In genomic region chr2:163194015-163194414, GRCm38 (mm10) we compare ENCODE assay signal across 19 mouse cellular contexts. TPM values are rescaled to one million over a fixed set of nuclear protein-coding genes. Genes with fewer than 3 reads are reported as not detected.
A peak's percentile ranks its signal among the peaks of the same experiment; 100 is the strongest.
DNase-seq lines count a peak whose midpoint lies in the region; ATAC-seq and TF ChIP-seq lines count a peak whose summit lies in the region.
"Had no signal": no experiment of that assay in that cellular context is flagged by ENCODE, and none has a peak within 500 bp of the region (broad histone marks: within the 10 kb centered on the region; RNA-seq: fewer than 3 reads in every experiment).

No protein-coding gene starts in this region.

- H3K36me3 ChIP-seq in hindbrain, embryonic 10.5 days = no peaks in the 10 kb centered on the region
- no peaks in the 10 kb centered on the region for H3K36me3 ChIP-seq in hindbrain, embryonic 11.5 days (ENCODE audit: control insufficient read depth, insufficient read depth, low read length)
- no peaks in the 10 kb centered on the region for H3K36me3 ChIP-seq in neural tube, embryonic 11.5 days (ENCODE audit: control insufficient read depth, insufficient read depth, low read length)
- no peaks in the 10 kb centered on the region for H3K36me3 ChIP-seq in neural tube, embryonic 15.5 days
- H3K36me3 ChIP-seq in embryonic facial prominence, embryonic 10.5 days (replicated peaks) = no peaks in the 10 kb centered on the region
- H3K36me3 ChIP-seq in intestine, postnatal 0 days (ENCODE audit: control insufficient read depth, insufficient read depth) = no peaks in the 10 kb centered on the region
- H3K36me3 ChIP-seq: heart, embryonic 10.5 days; intestine, embryonic 15.5 days had no signal

- no peak overlapping the region for H3K4me2 ChIP-seq in hindbrain, embryonic 11.5 days (replicated peaks; ENCODE audit: low read depth, low read length)
- no peak overlapping the region for H3K4me2 ChIP-seq in neural tube, embryonic 11.5 days (ENCODE audit: low read depth)
- no peak overlapping the region for H3K4me2 ChIP-seq in neural tube, embryonic 15.5 days
- H3K4me2 ChIP-seq in intestine, postnatal 0 days (replicated peaks; ENCODE audit: low read depth) = no peak overlapping the region
- H3K4me2 ChIP-seq: hindbrain, embryonic 14.5 days; intestine, embryonic 15.5 days had no signal

- no peak for DNase-seq in hindbrain, embryonic 10.5 days (ENCODE audit: low spot score)
- no peak for DNase-seq in hindbrain, embryonic 11.5 days (ENCODE audit: low spot score)
- no peak for DNase-seq in neural tube, embryonic 11.5 days (ENCODE audit: low spot score)
- DNase-seq in embryonic facial prominence, embryonic 10.5 days (ENCODE audit: low spot score) = no peak
- peak; percentile 60 for DNase-seq in testis, postnatal 10 days (ENCODE audit: low spot score)
- DNase-seq: B cell, adult 2 months; cerebellum, adult 8-10 months; gastrocnemius, postnatal 36 days; layer of hippocampus, adult 9-11 months; liver; liver, postnatal 0 days; right cerebral cortex, postnatal 25 days; thymus, postnatal 36 days had no signal

- no peak for TF ChIP-seq CTCF in intestine, postnatal 0 days (IDR thresholded peaks at IDR 0.05; ENCODE audit: low read depth)

- peaks cover 25% of the 10 kb centered on the region for H3K27me3 ChIP-seq in hindbrain, embryonic 10.5 days (ENCODE audit: insufficient read depth, poor library complexity, severe bottlenecking)
- H3K27me3 ChIP-seq in hindbrain, embryonic 11.5 days (ENCODE audit: control insufficient read depth, insufficient read depth, low read length) = no peaks in the 10 kb centered on the region; the same call in 1 of the 2 replicates
- no peaks in the 10 kb centered on the region for H3K27me3 ChIP-seq in neural tube, embryonic 11.5 days (ENCODE audit: control insufficient read depth, insufficient read depth, low read length)
- H3K27me3 ChIP-seq in neural tube, embryonic 15.5 days (replicated peaks) = peaks cover 33% of the 10 kb centered on the region
- H3K27me3 ChIP-seq in embryonic facial prominence, embryonic 10.5 days (replicated peaks; ENCODE audit: low read depth, poor library complexity, severe bottlenecking) = no peaks in the 10 kb centered on the region
- H3K27me3 ChIP-seq in intestine, postnatal 0 days (replicated peaks; ENCODE audit: control insufficient read depth, insufficient read depth, low read length) = 0 out of 2 replicates have a peak, but pooled peaks cover 7% of the 10 kb centered on the region
- H3K27me3 ChIP-seq: intestine, embryonic 15.5 days had no signal

- H3K4me1 ChIP-seq in hindbrain, embryonic 10.5 days (replicated peaks) = peaks cover 94% of the 10 kb centered on the region
- H3K4me1 ChIP-seq in hindbrain, embryonic 11.5 days (replicated peaks; ENCODE audit: control insufficient read depth, insufficient read depth, low read length) = peaks cover 20% of the 10 kb centered on the region
- peaks cover 30% of the 10 kb centered on the region for H3K4me1 ChIP-seq in neural tube, embryonic 11.5 days (ENCODE audit: control insufficient read depth, insufficient read depth, low read length)
- peaks cover 19% of the 10 kb centered on the region for H3K4me1 ChIP-seq in neural tube, embryonic 15.5 days
- peaks cover 80% of the 10 kb centered on the region for H3K4me1 ChIP-seq in embryonic facial prominence, embryonic 10.5 days
- H3K4me1 ChIP-seq in intestine, postnatal 0 days (replicated peaks; ENCODE audit: control insufficient read depth, insufficient read depth, low read length) = no peaks in the 10 kb centered on the region

- WGBS in hindbrain, embryonic 10.5 days = 83% methylated on average over 2 of the region's 2 CpGs
- 65% methylated on average over 2 of the region's 2 CpGs for WGBS in hindbrain, embryonic 11.5 days
- WGBS in neural tube, embryonic 11.5 days = 59% methylated on average over 2 of the region's 2 CpGs
- 30% methylated on average over 2 of the region's 2 CpGs for WGBS in neural tube, embryonic 15.5 days
- WGBS in embryonic facial prominence, embryonic 10.5 days = 86% methylated on average over 2 of the region's 2 CpGs
- 80% methylated on average over 2 of the region's 2 CpGs for whole genome bisulfite sequencing in intestine, postnatal 0 days

- H3K27ac ChIP-seq in hindbrain, embryonic 10.5 days = peak overlapping the region; percentile 92
- no peak overlapping the region for H3K27ac ChIP-seq in hindbrain, embryonic 11.5 days (ENCODE audit: low read depth, low read length)
- H3K27ac ChIP-seq in neural tube, embryonic 11.5 days (ENCODE audit: low read depth, low read length) = 0 out of 2 replicates have a peak overlapping the region, but pooled peaks have one; percentile 14
- no peak overlapping the region for H3K27ac ChIP-seq in neural tube, embryonic 15.5 days (replicated peaks)
- H3K27ac ChIP-seq in embryonic facial prominence, embryonic 10.5 days (replicated peaks) = 0 out of 2 replicates have a peak overlapping the region, but pooled peaks have one; percentile 83
- H3K27ac ChIP-seq in intestine, postnatal 0 days (ENCODE audit: low read depth, low read length) = no peak overlapping the region
- H3K27ac ChIP-seq: hindbrain, embryonic 14.5 days; intestine, embryonic 15.5 days; stomach, postnatal 0 days had no signal

- H3K9ac ChIP-seq in hindbrain, embryonic 11.5 days (ENCODE audit: low read depth, low read length) = no peak overlapping the region
- no peak overlapping the region for H3K9ac ChIP-seq in neural tube, embryonic 11.5 days (ENCODE audit: low read length)
- H3K9ac ChIP-seq in neural tube, embryonic 15.5 days (replicated peaks) = no peak overlapping the region
- no peak overlapping the region for H3K9ac ChIP-seq in intestine, postnatal 0 days (ENCODE audit: low read depth, low read length)
- H3K9ac ChIP-seq: hindbrain, embryonic 14.5 days; intestine, embryonic 15.5 days; liver, postnatal 0 days had no signal

- H3K4me3 ChIP-seq in hindbrain, embryonic 10.5 days = no peak overlapping the region
- no peak overlapping the region for H3K4me3 ChIP-seq in hindbrain, embryonic 11.5 days (ENCODE audit: low read depth, low read length)
- H3K4me3 ChIP-seq in neural tube, embryonic 11.5 days (ENCODE audit: low read depth, low read length) = no peak overlapping the region
- no peak overlapping the region for H3K4me3 ChIP-seq in neural tube, embryonic 15.5 days (replicated peaks)
- H3K4me3 ChIP-seq in embryonic facial prominence, embryonic 10.5 days = no peak overlapping the region
- H3K4me3 ChIP-seq in intestine, postnatal 0 days (ENCODE audit: low read depth, low read length) = no peak overlapping the region
- H3K4me3 ChIP-seq: heart, embryonic 10.5 days; intestine, embryonic 15.5 days had no signal

- no peaks in the 10 kb centered on the region for H3K9me3 ChIP-seq in hindbrain, embryonic 10.5 days
- H3K9me3 ChIP-seq in hindbrain, embryonic 11.5 days (ENCODE audit: control insufficient read depth, low read length) = no peaks in the 10 kb centered on the region
- H3K9me3 ChIP-seq in neural tube, embryonic 11.5 days (ENCODE audit: control insufficient read depth, low read length) = no peaks in the 10 kb centered on the region
- no peaks in the 10 kb centered on the region for H3K9me3 ChIP-seq in neural tube, embryonic 15.5 days (replicated peaks)
- H3K9me3 ChIP-seq in embryonic facial prominence, embryonic 10.5 days = no peaks in the 10 kb centered on the region
- no peaks in the 10 kb centered on the region for H3K9me3 ChIP-seq in intestine, postnatal 0 days (ENCODE audit: control insufficient read depth)
- H3K9me3 ChIP-seq: heart, embryonic 10.5 days; intestine, embryonic 15.5 days had no signal

- no peak for ATAC-seq in hindbrain, embryonic 11.5 days (ENCODE audit: low FRiP score)
- ATAC-seq in neural tube, embryonic 11.5 days (ENCODE audit: insufficient read depth, low FRiP score, low TSS enrichment) = no peak
- no peak for ATAC-seq in neural tube, embryonic 15.5 days (ENCODE audit: low FRiP score)
- no peak for ATAC-seq in intestine, postnatal 0 days
- ATAC-seq: liver, postnatal 0 days had no signal

RNA-seq across cellular contexts. Expression of gene Tox2, which starts 8.9 kb away (rescaled TPM):
- 29.6 and 29.8 TPM in 2 replicates for polyA plus RNA-seq in hindbrain, embryonic 10.5 days (2016; fragmentation: Nextera tagmentation; extraction: Ambion mirVana)
- 15.6 and 17.5 TPM in 2 replicates for polyA plus RNA-seq in hindbrain, embryonic 11.5 days (2014; fragmentation: Nextera tagmentation; extraction: Ambion mirVana)
- polyA plus RNA-seq in neural tube, embryonic 11.5 days (2014; fragmentation: Nextera tagmentation; extraction: Ambion mirVana) = 18.0 and 20.3 TPM in 2 replicates
- 20.8 and 23.4 TPM in 2 replicates for polyA plus RNA-seq in neural tube, embryonic 15.5 days (2015; fragmentation: Nextera tagmentation; extraction: Ambion mirVana)
- polyA plus RNA-seq in embryonic facial prominence, embryonic 10.5 days (2016; fragmentation: Nextera tagmentation; extraction: Ambion mirVana) = 16.3 and 17.8 TPM in 2 replicates
- polyA plus RNA-seq in intestine, postnatal 0 days (2015; fragmentation: Nextera tagmentation; extraction: Ambion mirVana) = 2.0 and 3.3 TPM in 2 replicates

Comparison
In these comparisons a context has a peak if more than half of its experiments do, and no peak if none do; other contexts are left out.
1. H3K27ac ChIP-seq: peak in hindbrain, embryonic 10.5 days (single experiment), neural tube, embryonic 11.5 days (single experiment) and embryonic facial prominence, embryonic 10.5 days (single experiment); none in hindbrain, embryonic 11.5 days (single experiment), neural tube, embryonic 15.5 days (single experiment) and intestine, postnatal 0 days (single experiment).